Mouse (Mus musculus): ENCODE results near the gene Tecta. TPM values are rescaled to one million over a fixed set of nuclear protein-coding genes. Genes with fewer than 3 reads are reported as not detected.

Tecta gene
- polyA plus RNA-seq, 1 experiment, result 0.06 TPM

DNA sequence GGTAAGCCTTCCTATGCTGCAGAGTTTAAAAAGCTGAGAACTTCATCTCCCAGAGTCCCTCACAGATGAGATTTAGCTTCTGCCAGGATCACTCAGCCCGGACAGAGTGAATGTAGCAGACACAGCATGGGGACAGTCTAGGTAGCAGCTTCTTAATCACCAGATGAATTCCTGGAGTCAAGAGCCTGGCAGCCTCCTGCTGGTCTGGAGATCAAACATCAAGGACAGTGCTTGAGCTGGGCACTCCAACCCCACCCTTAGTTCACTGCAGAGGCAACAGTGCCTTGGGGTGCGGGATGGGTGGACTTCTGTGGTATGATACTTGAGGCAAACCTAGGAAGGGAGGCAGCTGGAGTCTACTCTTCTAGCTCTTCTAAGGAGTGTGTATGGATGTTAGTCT is 20.0 kb upstream of the Tecta start:
- H3K27me3 ChIP-seq (ENCODE audit: control insufficient read depth, insufficient read depth, insufficient read length), result no peaks in the 10 kb centered on the region
- no peak overlapping the region for H3K4me3 ChIP-seq
- no peak overlapping the region for H3ac ChIP-seq (ENCODE audit: control insufficient read depth, insufficient read length)
- H3K4me2 ChIP-seq (ENCODE audit: low read depth), result no peak overlapping the region
- no peaks in the 10 kb centered on the region for H3K79me2 ChIP-seq (ENCODE audit: control insufficient read depth, insufficient read depth)
- TF ChIP-seq E2F4 (IDR thresholded peaks at IDR 0.05; ENCODE audit: insufficient read depth), result no peak
- no peak for TF ChIP-seq MYOD1 (IDR thresholded peaks at IDR 0.05; ENCODE audit: control insufficient read depth in 1 of 3, insufficient read length in 2 of 3, low read depth in 2 of 3)
- TF ChIP-seq POLR2A (IDR thresholded peaks at IDR 0.05; ENCODE audit: insufficient read length, low read depth), result no peak
- TF ChIP-seq SRF (IDR thresholded peaks at IDR 0.05; ENCODE audit: control insufficient read depth, insufficient read length, low read depth), result no peak
- H3K36me3 ChIP-seq (ENCODE audit: control insufficient read depth, insufficient read depth), result peaks cover 10% of the 10 kb centered on the region

- TF ChIP-seq POLR2AphosphoS2 (IDR thresholded peaks at IDR 0.05; ENCODE audit: insufficient read length, low read depth) (no peak), E2F4 (IDR thresholded peaks at IDR 0.05; ENCODE audit: insufficient read depth) (no peak), MAX (IDR thresholded peaks at IDR 0.05; ENCODE audit: low read depth) (no peak), TCF3 (IDR thresholded peaks at IDR 0.05; ENCODE audit: insufficient read length, low read depth) (no peak), REST (IDR thresholded peaks at IDR 0.05; ENCODE audit: insufficient read depth, insufficient read length) (no peak), MYOG (IDR thresholded peaks at IDR 0.05; ENCODE audit: control insufficient read depth in 1 of 3, insufficient read depth in 1 of 3, insufficient read length in 2 of 3, low read depth in 2 of 3) (no peak), SRF (IDR thresholded peaks at IDR 0.05; ENCODE audit: control insufficient read depth, insufficient read length, low read depth) (no peak), USF1 (IDR thresholded peaks at IDR 0.05; ENCODE audit: low read depth) (no peak), TCF12 (IDR thresholded peaks at IDR 0.05; ENCODE audit: insufficient read depth, poor library complexity, severe bottlenecking) (no peak), POLR2A (IDR thresholded peaks at IDR 0.05; ENCODE audit: insufficient read length, low read depth) (no peak), CEBPB (IDR thresholded peaks at IDR 0.05; ENCODE audit: insufficient read depth, poor library complexity, severe bottlenecking) (no peak)
- Histone ChIP-seq H3K4me2 (ENCODE audit: low read depth) (no peak overlapping the region), H3ac (ENCODE audit: control insufficient read depth, insufficient read length) (no peak overlapping the region), H3K27me3 (ENCODE audit: control insufficient read depth, insufficient read depth, insufficient read length) (no peaks in the 10 kb centered on the region), H3K79me2 (ENCODE audit: control insufficient read depth, insufficient read depth) (no peaks in the 10 kb centered on the region), H3K4me3 (no peak overlapping the region), H3K36me3 (ENCODE audit: control insufficient read depth, insufficient read depth) (peaks cover 10% of the 10 kb centered on the region)
Observed at GRCm38 (mm10) chr9:42418786-42419185, 19.1 kb upstream of the Tecta start.

GRCm38 (mm10) chr9:42417352-42417952 is 17.7 kb upstream of the Tecta start:
- TF ChIP-seq SRF (IDR thresholded peaks at IDR 0.05; ENCODE audit: control insufficient read depth, insufficient read length, low read depth) (no peak), TCF12 (IDR thresholded peaks at IDR 0.05; ENCODE audit: insufficient read depth, poor library complexity, severe bottlenecking) (no peak), MAX (IDR thresholded peaks at IDR 0.05; ENCODE audit: low read depth) (no peak)
- H3K36me3 ChIP-seq (ENCODE audit: control insufficient read depth, insufficient read depth), result peaks cover 5% of the 10 kb centered on the region
- no peak overlapping the region for H3K4me3 ChIP-seq
- no peak overlapping the region for H3K4me2 ChIP-seq (ENCODE audit: low read depth)
- no peaks in the 10 kb centered on the region for H3K79me2 ChIP-seq (ENCODE audit: control insufficient read depth, insufficient read depth)
- H3K27me3 ChIP-seq (ENCODE audit: control insufficient read depth, insufficient read depth, insufficient read length), result no peaks in the 10 kb centered on the region
- H3ac ChIP-seq (ENCODE audit: control insufficient read depth, insufficient read length), result no peak overlapping the region

DNA sequence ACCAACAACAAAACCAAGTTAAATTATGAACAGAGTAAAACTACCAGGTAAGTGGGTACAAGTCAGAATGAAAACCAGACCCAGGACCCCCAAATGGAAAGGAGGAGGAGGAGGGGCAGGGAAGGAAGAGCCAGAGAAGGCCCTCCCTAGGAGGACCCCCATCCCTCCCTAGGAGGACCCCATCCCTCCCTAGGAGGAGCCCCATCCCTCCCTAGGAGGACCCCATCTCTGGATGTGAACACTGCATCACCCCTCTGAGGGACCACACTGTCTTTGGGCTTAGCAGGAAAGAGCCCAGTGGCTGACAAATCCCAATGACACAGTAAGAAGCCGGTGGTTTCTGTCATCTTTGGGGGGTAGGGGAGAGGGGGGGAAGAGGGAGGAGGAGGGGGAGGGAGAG is 15.5 kb upstream of the Tecta start:
- no peak overlapping the region for H3ac ChIP-seq (ENCODE audit: control insufficient read depth, insufficient read length)
- H3K36me3 ChIP-seq (ENCODE audit: control insufficient read depth, insufficient read depth), result no peaks in the 10 kb centered on the region
- TF ChIP-seq SRF (IDR thresholded peaks at IDR 0.05; ENCODE audit: control insufficient read depth, insufficient read length, low read depth) (no peak), MYOD1 (IDR thresholded peaks at IDR 0.05; ENCODE audit: control insufficient read depth in 1 of 3, insufficient read length in 2 of 3, low read depth in 2 of 3) (no peak), MAX (IDR thresholded peaks at IDR 0.05; ENCODE audit: low read depth) (no peak), POLR2A (IDR thresholded peaks at IDR 0.05; ENCODE audit: insufficient read length, low read depth) (no peak), REST (IDR thresholded peaks at IDR 0.05; ENCODE audit: insufficient read depth, insufficient read length) (no peak), TCF12 (IDR thresholded peaks at IDR 0.05; ENCODE audit: insufficient read depth, poor library complexity, severe bottlenecking) (no peak), TCF3 (IDR thresholded peaks at IDR 0.05; ENCODE audit: insufficient read length, low read depth) (no peak), E2F4 (IDR thresholded peaks at IDR 0.05; ENCODE audit: insufficient read depth) (no peak), USF1 (IDR thresholded peaks at IDR 0.05; ENCODE audit: low read depth) (no peak), MYOG (IDR thresholded peaks at IDR 0.05; ENCODE audit: control insufficient read depth in 1 of 3, insufficient read depth in 1 of 3, insufficient read length in 2 of 3, low read depth in 2 of 3) (no peak), CEBPB (IDR thresholded peaks at IDR 0.05; ENCODE audit: insufficient read depth, poor library complexity, severe bottlenecking) (no peak)
- no peak overlapping the region for H3K4me3 ChIP-seq
- no peaks in the 10 kb centered on the region for H3K79me2 ChIP-seq (ENCODE audit: control insufficient read depth, insufficient read depth)
- H3K4me2 ChIP-seq (ENCODE audit: low read depth), result no peak overlapping the region
- no peaks in the 10 kb centered on the region for H3K27me3 ChIP-seq (ENCODE audit: control insufficient read depth, insufficient read depth, insufficient read length)

GRCm38 (mm10) chr9:42413345-42413744 is 13.6 kb upstream of the Tecta start:
- H3K79me2 ChIP-seq (ENCODE audit: control insufficient read depth, insufficient read depth), result no peaks in the 10 kb centered on the region
- H3K36me3 ChIP-seq (ENCODE audit: control insufficient read depth, insufficient read depth), result no peaks in the 10 kb centered on the region
- H3K4me3 ChIP-seq, result no peak overlapping the region
- H3K4me2 ChIP-seq (ENCODE audit: low read depth), result no peak overlapping the region
- TF ChIP-seq POLR2A (IDR thresholded peaks at IDR 0.05; ENCODE audit: insufficient read length, low read depth), result no peak
- no peak for TF ChIP-seq E2F4 (IDR thresholded peaks at IDR 0.05; ENCODE audit: insufficient read depth)
- TF ChIP-seq USF1 (IDR thresholded peaks at IDR 0.05; ENCODE audit: low read depth), result no peak
- no peak for TF ChIP-seq MAX (IDR thresholded peaks at IDR 0.05; ENCODE audit: low read depth)
- no peak for TF ChIP-seq SRF (IDR thresholded peaks at IDR 0.05; ENCODE audit: control insufficient read depth, insufficient read length, low read depth)
- TF ChIP-seq TCF3 (IDR thresholded peaks at IDR 0.05; ENCODE audit: insufficient read length, low read depth), result no peak
- TF ChIP-seq MYOG (IDR thresholded peaks at IDR 0.05; ENCODE audit: control insufficient read depth in 1 of 3, insufficient read depth in 1 of 3, insufficient read length in 2 of 3, low read depth in 2 of 3), result no peak
- TF ChIP-seq MYOD1 (IDR thresholded peaks at IDR 0.05; ENCODE audit: control insufficient read depth in 1 of 3, insufficient read length in 2 of 3, low read depth in 2 of 3), result no peak
- TF ChIP-seq CEBPB (IDR thresholded peaks at IDR 0.05; ENCODE audit: insufficient read depth, poor library complexity, severe bottlenecking), result no peak
- no peak for TF ChIP-seq TCF12 (IDR thresholded peaks at IDR 0.05; ENCODE audit: insufficient read depth, poor library complexity, severe bottlenecking)
- no peak for TF ChIP-seq REST (IDR thresholded peaks at IDR 0.05; ENCODE audit: insufficient read depth, insufficient read length)
- TF ChIP-seq POLR2AphosphoS2 (IDR thresholded peaks at IDR 0.05; ENCODE audit: insufficient read length, low read depth), result no peak
- H3K27me3 ChIP-seq (ENCODE audit: control insufficient read depth, insufficient read depth, insufficient read length), result no peaks in the 10 kb centered on the region
- H3ac ChIP-seq (ENCODE audit: control insufficient read depth, insufficient read length), result no peak overlapping the region

Measured in myocyte (in vitro differentiated cells).